Mouse (Mus musculus) megakaryocyte, embryonic 14.5 days (primary cell): Measurements from ENCODE around the gene Rbm8a.

Experiments
- FLI1 ChIP-seq: IDR thresholded peaks from 2 replicates; pipeline ENCODE4 v1.6.1; 2012; ENCODE audit warnings: low read length, inconsistent platforms, mixed read lengths
- GATA1 ChIP-seq: IDR thresholded peaks from 3 replicates; pipeline ENCODE4 v1.6.1; 2012; ENCODE audit warnings: mixed read lengths, low read length, inconsistent platforms, borderline replicate concordance

DNA sequence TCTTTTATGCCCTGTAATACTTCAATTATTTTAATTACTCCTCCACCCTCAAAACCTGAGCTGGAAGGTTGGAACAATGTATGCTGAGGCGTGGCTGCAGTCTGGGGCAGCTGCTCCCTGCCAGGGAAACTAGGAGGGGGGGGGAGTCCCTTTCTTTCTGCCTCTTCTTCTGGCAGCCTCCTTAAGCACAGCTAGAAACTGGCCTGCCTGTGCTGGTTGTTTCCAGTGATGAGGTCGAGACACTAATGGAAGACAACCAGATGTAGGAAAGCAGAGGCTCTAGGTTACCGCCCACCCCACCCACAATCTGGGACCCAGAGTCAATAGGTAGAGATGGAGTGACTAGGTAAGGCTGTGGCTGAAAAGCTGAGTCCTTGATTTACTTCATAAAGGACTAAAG, 46.0 kb downstream of the Rbm8a start:
- TF ChIP-seq GATA1 (no peak), FLI1 (no peak)
